Mouse (Mus musculus) myocyte (in vitro differentiated cells): Measurements from ENCODE around the gene Lgals7.

Experiments
- CEBPB ChIP-seq: IDR thresholded peaks from 2 replicates; pipeline ENCODE4 v1.6.1; 2011; ENCODE audit warnings: mild to moderate bottlenecking, moderate library complexity; ENCODE audit not compliant: poor library complexity, insufficient read depth, severe bottlenecking
- POLR2A ChIP-seq: IDR thresholded peaks from one replicate; pipeline ENCODE4 v1.6.1; 2011; ENCODE audit warnings: low read depth, mild to moderate bottlenecking, control low read depth, moderate library complexity; ENCODE audit not compliant: insufficient read length
- POLR2AphosphoS2 ChIP-seq: IDR thresholded peaks from one replicate; pipeline ENCODE4 v1.6.1; 2011; ENCODE audit warnings: low read depth, control low read depth; ENCODE audit not compliant: insufficient read length
- REST ChIP-seq: IDR thresholded peaks from one replicate; pipeline ENCODE4 v1.6.1; 2011; ENCODE audit warnings: mild to moderate bottlenecking, control low read depth, moderate library complexity; ENCODE audit not compliant: insufficient read depth, insufficient read length
- SRF ChIP-seq: IDR thresholded peaks from one replicate; pipeline ENCODE4 v1.6.1; 2011; ENCODE audit warnings: low read depth; ENCODE audit not compliant: control insufficient read depth, insufficient read length
- TCF3 ChIP-seq: IDR thresholded peaks from one replicate; pipeline ENCODE4 v1.6.1; 2011; ENCODE audit warnings: low read depth, control low read depth; ENCODE audit not compliant: insufficient read length
- USF1 ChIP-seq: IDR thresholded peaks from one replicate; pipeline ENCODE4 v1.6.1; 2011; ENCODE audit warnings: low read depth, mild to moderate bottlenecking, control low read depth, moderate library complexity

- TF ChIP-seq POLR2A = no peak
- no peak for TF ChIP-seq REST
- no peak for TF ChIP-seq SRF
- no peak for TF ChIP-seq USF1
- TF ChIP-seq CEBPB = no peak
- no peak for TF ChIP-seq POLR2AphosphoS2
- TF ChIP-seq TCF3 = no peak
Measured at GRCm38 (mm10) chr7:28823932-28824331, 39.7 kb upstream of the Lgals7 start.
